Comparison of ENCODE assay signal across 11 mouse cellular contexts in the genomic region with DNA sequence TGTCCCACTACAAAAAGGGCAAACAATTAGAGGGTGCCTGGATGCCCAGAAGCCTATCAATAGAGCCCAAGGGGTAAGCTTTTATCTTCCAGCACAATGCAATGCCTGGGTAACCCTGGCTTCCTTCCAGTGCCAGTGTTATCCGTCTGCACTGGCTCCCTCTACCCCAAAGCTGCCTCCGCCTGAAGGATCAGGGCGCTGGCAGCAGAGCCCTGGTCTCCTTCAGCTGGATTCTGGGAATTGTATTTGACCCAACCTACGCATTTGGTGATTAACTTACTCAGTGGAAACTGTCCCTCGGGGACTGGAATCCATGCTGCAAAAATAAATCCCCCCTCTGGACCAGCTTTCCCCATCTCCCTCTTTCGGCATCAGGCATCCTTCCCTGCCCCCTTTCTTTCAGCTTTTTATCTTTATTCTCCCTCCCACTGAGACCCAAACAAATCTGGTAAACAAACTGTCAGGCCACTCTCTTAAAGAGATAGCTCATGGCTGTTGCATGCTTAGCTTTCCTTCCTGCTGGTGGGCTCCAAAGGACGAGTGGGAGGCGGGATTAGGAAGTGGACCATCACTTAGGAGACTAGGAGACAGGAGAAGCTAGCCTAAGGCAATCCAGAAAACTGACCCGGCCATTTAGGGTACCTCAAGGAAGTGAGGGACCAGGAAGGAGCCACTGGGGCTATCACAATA.
A peak's percentile ranks its signal among the peaks of the same experiment; 100 is the strongest.
DNase-seq lines count a peak whose midpoint lies in the region; ATAC-seq and TF ChIP-seq lines count a peak whose summit lies in the region.
"Had no signal": no experiment of that assay in that cellular context is flagged by ENCODE, and none has a peak within 500 bp of the region (broad histone marks: within the 10 kb centered on the region; RNA-seq: fewer than 3 reads in every experiment).

No protein-coding gene starts in this region.

- H3K9me3 ChIP-seq in lung, embryonic 14.5 days (ENCODE audit: low read depth, low read length) = no peaks in the 10 kb centered on the region
- no peaks in the 10 kb centered on the region for H3K9me3 ChIP-seq in hindbrain, embryonic 15.5 days
- no peaks in the 10 kb centered on the region for H3K9me3 ChIP-seq in neural tube, embryonic 15.5 days (replicated peaks)
- H3K9me3 ChIP-seq: midbrain, embryonic 12.5 days had no signal

- peak; percentile 29; the same call in 1 of the 2 replicates for ATAC-seq in lung, embryonic 14.5 days (ENCODE audit: insufficient read depth)
- ATAC-seq in hindbrain, embryonic 15.5 days (ENCODE audit: low FRiP score, low read depth) = no peak
- no peak for ATAC-seq in neural tube, embryonic 15.5 days (ENCODE audit: low FRiP score)
- ATAC-seq: forebrain, postnatal 0 days; Patski had no signal

- no peaks in the 10 kb centered on the region for H3K36me3 ChIP-seq in lung, embryonic 14.5 days (ENCODE audit: insufficient read depth)
- H3K36me3 ChIP-seq in hindbrain, embryonic 15.5 days = no peaks in the 10 kb centered on the region
- H3K36me3 ChIP-seq in neural tube, embryonic 15.5 days = no peaks in the 10 kb centered on the region
- H3K36me3 ChIP-seq: midbrain, embryonic 12.5 days had no signal

- H3K27me3 ChIP-seq in lung, embryonic 14.5 days (ENCODE audit: insufficient read depth, low read length) = no peaks in the 10 kb centered on the region
- H3K27me3 ChIP-seq in hindbrain, embryonic 15.5 days = no peaks in the 10 kb centered on the region
- H3K27me3 ChIP-seq in neural tube, embryonic 15.5 days (replicated peaks) = no peaks in the 10 kb centered on the region
- H3K27me3 ChIP-seq: Patski had no signal

- no peak overlapping the region for H3K4me3 ChIP-seq in lung, embryonic 14.5 days (ENCODE audit: low read depth, low read length)
- H3K4me3 ChIP-seq in hindbrain, embryonic 15.5 days = no peak overlapping the region
- no peak overlapping the region for H3K4me3 ChIP-seq in neural tube, embryonic 15.5 days (replicated peaks)
- H3K4me3 ChIP-seq: midbrain, embryonic 12.5 days had no signal

- H3K4me1 ChIP-seq in lung, embryonic 14.5 days (ENCODE audit: insufficient read depth) = peaks cover 54% of the 10 kb centered on the region
- H3K4me1 ChIP-seq in hindbrain, embryonic 15.5 days (replicated peaks) = peaks cover 39% of the 10 kb centered on the region
- H3K4me1 ChIP-seq in neural tube, embryonic 15.5 days = peaks cover 48% of the 10 kb centered on the region

- peak overlapping the region; percentile 27; the same call in 1 of the 2 replicates for H3K4me2 ChIP-seq in lung, embryonic 14.5 days
- H3K4me2 ChIP-seq in hindbrain, embryonic 15.5 days = no peak overlapping the region
- no peak overlapping the region; the same call in 1 of the 2 replicates for H3K4me2 ChIP-seq in neural tube, embryonic 15.5 days
- H3K4me2 ChIP-seq: midbrain, embryonic 12.5 days had no signal

- TF ChIP-seq CTCF in lung, embryonic 14.5 days (IDR thresholded peaks at IDR 0.05; ENCODE audit: low read depth) = no peak

- 30% methylated on average over 9 of the region's 9 CpGs for WGBS in lung, embryonic 14.5 days
- WGBS in hindbrain, embryonic 15.5 days = 32% methylated on average over 9 of the region's 9 CpGs
- WGBS in neural tube, embryonic 15.5 days = 36% methylated on average over 9 of the region's 9 CpGs

- peak; percentile 81 for DNase-seq in lung, embryonic 14.5 days
- DNase-seq in lung, postnatal 36 days = no peak
- peak; percentile 61 for DNase-seq in kidney, postnatal 10 days
- no peak for DNase-seq in urinary bladder, postnatal 14 days (ENCODE audit: low spot score)
- DNase-seq in right cerebral cortex, postnatal 25 days = no peak
- DNase-seq: cerebellum, adult 9-11 months; forebrain, postnatal 0 days had no signal

- H3K9ac ChIP-seq in lung, embryonic 14.5 days = no peak overlapping the region
- no peak overlapping the region for H3K9ac ChIP-seq in hindbrain, embryonic 15.5 days
- no peak overlapping the region for H3K9ac ChIP-seq in neural tube, embryonic 15.5 days (replicated peaks)
- H3K9ac ChIP-seq: forebrain, postnatal 0 days; midbrain, embryonic 12.5 days had no signal

- H3K27ac ChIP-seq in lung, embryonic 14.5 days (ENCODE audit: low read depth) = peak overlapping the region; percentile 52
- H3K27ac ChIP-seq in hindbrain, embryonic 15.5 days (replicated peaks) = peak overlapping the region; percentile 35
- peak overlapping the region; percentile 47; the same call in 1 of the 2 replicates for H3K27ac ChIP-seq in neural tube, embryonic 15.5 days (replicated peaks)
- H3K27ac ChIP-seq: midbrain, embryonic 12.5 days had no signal

Comparison
In these comparisons a context has a peak if more than half of its experiments do, and no peak if none do; other contexts are left out.
1. DNase-seq: peak in lung, embryonic 14.5 days (single experiment) and kidney, postnatal 10 days (single experiment); none in lung, postnatal 36 days (single experiment), urinary bladder, postnatal 14 days (single experiment) and right cerebral cortex, postnatal 25 days (single experiment).
2. Peak in every context shown above with its lines, with median percentiles within 50 percentile points of each other: H3K27ac ChIP-seq.